Mouse (Mus musculus): Measurements from ENCODE around the gene Eif3g.

- TF ChIP-seq POLR2A (IDR thresholded peaks at IDR 0.05; ENCODE audit: borderline replicate concordance, extremely low read depth, insufficient read depth, insufficient read length, poor library complexity, severe bottlenecking) (no peak), CTCF (IDR thresholded peaks at IDR 0.05; ENCODE audit: borderline replicate concordance, extremely low read depth, insufficient read depth, insufficient read length) (no peak)
These were observed 41.3 kb downstream of the Eif3g start for GRCm38 (mm10) chr9:20857131-20857530.

Measured in brain, embryonic 14.5 days (tissue).